Mouse (Mus musculus): ENCODE measurements around the gene Fam240a. TPM values are rescaled to one million over a fixed set of nuclear protein-coding genes. Genes with fewer than 3 reads are reported as not detected.

Gene Fam240a
- total RNA-seq, 2 experiments from 2014 or later, result not detected

- intact Hi-C loops (cut with DNase I), result no loop called here
- DNase-seq (ENCODE audit: low spot score), result no peak
These were observed 29.9 kb upstream of the Fam240a start for GRCm38 (mm10) chr9:110946548-110947044.

GRCm38 (mm10) chr9:110945926-110946325, 29.3 kb upstream of the Fam240a start, which contains the start of gene Tdgf1:
Gene Tdgf1 (minus strand): TSS chr9:110946158.
- intact Hi-C loops (cut with DNase I), result loop anchor here (2.0 kb wide), 1 partner anchor 23 kb away; no protein-coding TSS in a partner anchor
- no peak for DNase-seq (ENCODE audit: low spot score)

GRCm38 (mm10) chr9:110945343-110945742, 28.7 kb upstream of the Fam240a start:
- intact Hi-C loops (cut with DNase I), result loop anchor here (2.0 kb wide), 1 partner anchor 23 kb away; no protein-coding TSS in a partner anchor
- DNase-seq (ENCODE audit: low spot score), result no peak

GRCm38 (mm10) chr9:110944265-110944664, 27.6 kb upstream of the Fam240a start:
- no peak for DNase-seq (ENCODE audit: low spot score)
- intact Hi-C loops (cut with DNase I), result loop anchor here (2.0 to 5.0 kb wide), 2 partner anchors 21 to 67 kb away; partner anchors contain the start of gene Als2cl

GRCm38 (mm10) chr9:110937506-110938490, 21.1 kb upstream of the Fam240a start:
- intact Hi-C loops (cut with DNase I), result no loop called here
- no peak for DNase-seq (ENCODE audit: low spot score)

GRCm38 (mm10) chr9:110935941-110936340, 19.3 kb upstream of the Fam240a start:
- no peak for DNase-seq (ENCODE audit: low spot score)
- intact Hi-C loops (cut with DNase I), result no loop called here

GRCm38 (mm10) chr9:110933850-110934437, 17.3 kb upstream of the Fam240a start:
- DNase-seq (ENCODE audit: low spot score), result peak; percentile 17
- intact Hi-C loops (cut with DNase I), result no loop called here

- no peak for DNase-seq (ENCODE audit: low spot score)
- intact Hi-C loops (cut with DNase I), result no loop called here
These were observed 14.9 kb upstream of the Fam240a start for GRCm38 (mm10) chr9:110931573-110931972.

- intact Hi-C loops (cut with DNase I), result loop anchor here (2.0 to 5.0 kb wide), 4 partner anchors 22 to 150 kb away; no protein-coding TSS in a partner anchor
- no peak for DNase-seq (ENCODE audit: low spot score)
These were observed 6.1 kb upstream of the Fam240a start for GRCm38 (mm10) chr9:110922759-110923158.

- intact Hi-C loops (cut with DNase I), result loop anchor here (2.0 to 5.0 kb wide), 2 partner anchors 40 to 76 kb away; partner anchors contain the start of gene Tmie
- no peak for DNase-seq (ENCODE audit: low spot score)
These were observed 4.2 kb upstream of the Fam240a start for GRCm38 (mm10) chr9:110920665-110921419.

GRCm38 (mm10) chr9:110915466-110915865, 1.2 kb downstream of the Fam240a start:
- no peak for DNase-seq (ENCODE audit: low spot score)
- intact Hi-C loops (cut with DNase I), result no loop called here

GRCm38 (mm10) chr9:110914631-110915236, 1.9 kb downstream of the Fam240a start:
- intact Hi-C loops (cut with DNase I), result no loop called here
- DNase-seq (ENCODE audit: low spot score), result no peak

- no peak for DNase-seq (ENCODE audit: low spot score)
- intact Hi-C loops (cut with DNase I), result no loop called here
These were observed 7.2 kb downstream of the Fam240a start for GRCm38 (mm10) chr9:110909371-110909967.

GRCm38 (mm10) chr9:110908631-110909016, 8.0 kb downstream of the Fam240a start:
- DNase-seq (ENCODE audit: low spot score), result no peak
- intact Hi-C loops (cut with DNase I), result no loop called here

- no peak for DNase-seq (ENCODE audit: low spot score)
- intact Hi-C loops (cut with DNase I), result no loop called here
These were observed 8.6 kb downstream of the Fam240a start for GRCm38 (mm10) chr9:110907838-110908630.

- no peak for DNase-seq (ENCODE audit: low spot score)
- intact Hi-C loops (cut with DNase I), result no loop called here
These were observed 9.3 kb downstream of the Fam240a start for GRCm38 (mm10) chr9:110907201-110907837.

- DNase-seq (ENCODE audit: low spot score), result no peak
- intact Hi-C loops (cut with DNase I), result no loop called here
These were observed 14.4 kb downstream of the Fam240a start for GRCm38 (mm10) chr9:110902271-110902670.

- no peak for DNase-seq (ENCODE audit: low spot score)
These were observed 15.5 kb downstream of the Fam240a start for GRCm38 (mm10) chr9:110901204-110901603.

More at GRCm38 (mm10) chr9:110901204-110901603, 15.5 kb downstream of the Fam240a start:
- intact Hi-C loops (cut with DNase I), result no loop called here
